Mouse (Mus musculus) intestine, embryonic 15.5 days (tissue): ENCODE measurements at regions not wholly inside any gene's neighbourhood (a gene's known extent, or its start where the extent isn't known, plus 50 kb on each side); places are given as distances from the start of the nearest gene placed in this dataset.

ENCODE experiments used
- ATAC-seq: fragments of 200-750 bp; cut with Nextera tagmentation; 2 replicates; pipeline ENCODE4 v1.8.0; 2017; ENCODE audit warnings: moderate TSS enrichment, moderate library complexity
- H3K27ac ChIP-seq: fragments of 300-500 bp; sonication (generic); 2 replicates; pipeline ENCODE4 v1.5.1; 2015; ENCODE audit warnings: mild to moderate bottlenecking, inconsistent platforms
- H3K27me3 ChIP-seq: fragments of 300-500 bp; sonication (generic); replicated peaks from 2 replicates; pipeline ENCODE4 v1.6.1; 2015; ENCODE audit warnings: inconsistent platforms
- H3K36me3 ChIP-seq: fragments of 300-500 bp; sonication (generic); 2 replicates; pipeline ENCODE4 v1.6.1; 2015; ENCODE audit warnings: inconsistent platforms
- H3K4me1 ChIP-seq: fragments of 300-500 bp; sonication (generic); replicated peaks from 2 replicates; pipeline ENCODE4 v1.6.1; 2015; ENCODE audit warnings: inconsistent platforms
- H3K4me2 ChIP-seq: fragments of 300-500 bp; sonication (generic); replicated peaks from 2 replicates; pipeline ENCODE4 v1.6.1; 2015; ENCODE audit warnings: mild to moderate bottlenecking, inconsistent platforms
- H3K4me3 ChIP-seq: fragments of 300-500 bp; sonication (generic); replicated peaks from 2 replicates; pipeline ENCODE4 v1.5.1; 2015; ENCODE audit warnings: inconsistent platforms
- H3K9ac ChIP-seq: fragments of 300-500 bp; sonication (generic); 2 replicates; pipeline ENCODE4 v1.6.1; 2015; ENCODE audit warnings: inconsistent platforms
- H3K9me3 ChIP-seq: fragments of 300-500 bp; sonication (generic); 2 replicates; pipeline ENCODE4 v1.6.1; 2016; ENCODE audit warnings: inconsistent platforms
- WGBS: fragments of 180-500 bp; shearing (Covaris S2); methylation state at CpG from one replicate; pipeline ENCODE4 v1.1.7; 2015; 5-methylcytosine and 5-hydroxymethylcytosine counted together

DNA sequence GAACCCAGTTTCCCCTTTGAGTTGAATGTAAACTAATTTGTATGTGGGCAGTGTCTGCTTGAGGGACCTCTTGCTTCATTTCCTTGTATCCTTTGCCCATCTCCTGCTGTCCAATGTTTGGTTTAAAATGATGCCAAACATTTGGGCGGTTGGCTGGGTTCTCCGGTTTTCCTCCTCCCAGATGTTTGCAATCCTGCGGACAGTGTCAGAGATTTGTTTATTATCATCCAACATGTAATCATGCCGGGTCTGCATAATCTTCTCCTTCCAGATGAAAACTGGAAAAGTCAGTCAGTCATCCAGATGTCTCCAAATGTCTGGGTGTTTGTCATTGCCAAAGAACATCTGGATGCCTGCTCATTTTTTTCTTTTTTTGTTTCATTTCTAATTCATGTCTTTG lies 323.0 kb downstream of the Lmx1a start:
- H3K9me3 ChIP-seq: no peaks in the 10 kb centered on the region
- H3K4me1 ChIP-seq: no peaks in the 10 kb centered on the region
- peak; percentile 45; the same call in 1 of the 2 replicates for ATAC-seq
- no peaks in the 10 kb centered on the region for H3K36me3 ChIP-seq
- no peaks in the 10 kb centered on the region for H3K27me3 ChIP-seq
- H3K4me2 ChIP-seq: no peak overlapping the region
- H3K4me3 ChIP-seq: no peak overlapping the region
- H3K9ac ChIP-seq: no peak overlapping the region
- WGBS: 48% methylated on average over 4 of the region's 4 CpGs
- no peak overlapping the region for H3K27ac ChIP-seq

DNA sequence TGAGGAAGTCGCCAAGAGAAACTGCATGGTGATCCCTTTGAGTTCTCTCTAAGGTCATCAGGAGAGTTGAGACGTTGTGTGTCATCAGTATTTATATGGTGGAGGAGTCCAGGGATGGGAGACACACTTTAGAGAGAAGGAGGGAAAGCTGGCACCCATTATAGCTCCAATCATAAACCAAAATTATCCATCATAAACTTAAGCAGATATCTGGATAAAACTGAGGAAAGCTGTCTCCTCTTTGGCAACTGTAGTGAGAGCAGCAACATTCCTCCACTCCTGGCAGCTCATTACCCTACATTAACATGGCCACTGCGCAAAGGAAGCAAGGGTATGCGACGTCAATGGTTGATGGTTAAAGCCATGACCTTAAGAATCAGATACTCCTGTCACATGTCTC lies 323.6 kb downstream of the Lmx1a start:
- Histone ChIP-seq H3K4me2 (no peak overlapping the region), H3K27me3 (no peaks in the 10 kb centered on the region), H3K27ac (no peak overlapping the region), H3K36me3 (no peaks in the 10 kb centered on the region), H3K9me3 (no peaks in the 10 kb centered on the region), H3K4me3 (no peak overlapping the region), H3K9ac (no peak overlapping the region), H3K4me1 (no peaks in the 10 kb centered on the region)
- 61% methylated on average over 5 of the region's 5 CpGs for WGBS
- ATAC-seq: no peak

DNA sequence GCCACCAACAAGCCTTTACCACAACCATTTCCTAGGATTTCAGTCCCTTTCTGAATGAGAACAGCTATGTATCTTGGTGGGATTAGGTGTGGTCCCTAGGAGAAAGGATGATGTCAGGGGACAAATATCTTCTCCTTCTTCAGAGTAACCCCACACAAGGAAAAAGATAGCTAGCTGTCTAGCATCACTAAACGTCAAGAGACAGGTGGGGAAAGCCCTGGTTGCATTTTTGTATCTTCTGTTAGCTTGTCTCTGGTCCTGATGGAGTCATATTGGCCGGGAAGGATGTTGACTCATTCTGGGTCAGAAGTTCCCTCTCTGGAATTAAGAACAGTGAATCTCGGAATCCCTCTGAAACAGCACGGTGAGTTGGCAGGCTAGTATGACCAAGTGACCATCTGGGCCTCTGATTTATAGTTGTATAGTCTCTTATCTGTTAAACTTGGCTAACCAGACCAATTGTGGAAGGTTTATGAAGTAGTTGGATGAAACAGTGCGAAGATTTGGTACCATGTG lies 327.4 kb downstream of the Lmx1a start:
- H3K27me3 ChIP-seq: no peaks in the 10 kb centered on the region
- H3K36me3 ChIP-seq: no peaks in the 10 kb centered on the region
- no peaks in the 10 kb centered on the region for H3K4me1 ChIP-seq
- 81% methylated on average over 5 of the region's 5 CpGs for WGBS
- no peak overlapping the region for H3K4me3 ChIP-seq
- H3K9me3 ChIP-seq: no peaks in the 10 kb centered on the region
- H3K27ac ChIP-seq: no peak overlapping the region
- no peak for ATAC-seq
- no peak overlapping the region for H3K9ac ChIP-seq
- H3K4me2 ChIP-seq: no peak overlapping the region

DNA sequence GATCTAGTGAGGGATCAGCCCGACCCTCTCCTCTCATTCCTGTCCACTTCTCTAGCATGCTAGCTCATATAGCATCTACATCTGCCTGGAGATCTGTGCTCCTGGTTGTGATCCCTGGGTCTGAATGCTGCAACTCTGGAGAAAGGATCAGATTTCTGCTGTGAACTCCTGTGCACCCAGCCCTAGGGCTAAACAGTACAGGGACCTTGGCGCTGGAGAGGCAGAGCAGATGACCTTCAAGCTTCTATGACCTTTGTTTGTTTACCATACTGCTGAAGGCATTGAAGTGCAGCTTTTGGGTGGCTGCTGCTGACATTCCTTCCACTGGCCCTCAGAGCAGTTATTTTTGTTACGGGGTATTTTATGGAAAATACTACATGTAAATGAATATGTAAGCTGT lies 337.4 kb downstream of the Lmx1a start:
- H3K9ac ChIP-seq: no peak overlapping the region
- WGBS: 53% methylated on average over 3 of the region's 3 CpGs
- H3K27ac ChIP-seq: no peak overlapping the region
- H3K9me3 ChIP-seq: no peaks in the 10 kb centered on the region
- H3K36me3 ChIP-seq: no peaks in the 10 kb centered on the region
- no peaks in the 10 kb centered on the region for H3K27me3 ChIP-seq
- no peak for ATAC-seq
- H3K4me1 ChIP-seq: no peaks in the 10 kb centered on the region
- no peak overlapping the region for H3K4me3 ChIP-seq
- no peak overlapping the region for H3K4me2 ChIP-seq

DNA sequence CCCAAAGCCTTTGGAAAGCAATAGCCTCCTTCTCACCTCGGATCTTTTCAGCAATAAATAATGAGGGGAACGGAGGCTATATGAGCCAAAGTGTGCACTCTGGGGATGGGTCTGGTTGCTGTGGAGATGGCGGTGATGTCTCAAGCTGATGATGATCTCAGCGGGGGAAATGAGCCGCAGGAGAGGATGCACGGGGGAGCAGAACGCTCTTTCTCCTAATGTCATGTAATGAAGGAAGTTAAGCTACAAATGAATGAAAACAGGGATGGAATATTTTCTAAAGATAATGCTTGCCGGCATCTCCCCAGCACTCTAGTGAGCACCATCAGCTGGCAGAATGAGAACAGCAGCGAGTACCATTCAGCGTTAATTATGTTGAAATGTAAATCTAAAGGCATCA lies 355.7 kb downstream of the Lmx1a start:
- H3K4me1 ChIP-seq: no peaks in the 10 kb centered on the region
- no peaks in the 10 kb centered on the region for H3K27me3 ChIP-seq
- H3K27ac ChIP-seq: no peak overlapping the region
- H3K4me2 ChIP-seq: no peak overlapping the region
- H3K36me3 ChIP-seq: no peaks in the 10 kb centered on the region
- no peak overlapping the region for H3K4me3 ChIP-seq
- ATAC-seq: no peak
- H3K9ac ChIP-seq: no peak overlapping the region
- H3K9me3 ChIP-seq: no peaks in the 10 kb centered on the region
- 73% methylated on average over 10 of the region's 10 CpGs for WGBS

DNA sequence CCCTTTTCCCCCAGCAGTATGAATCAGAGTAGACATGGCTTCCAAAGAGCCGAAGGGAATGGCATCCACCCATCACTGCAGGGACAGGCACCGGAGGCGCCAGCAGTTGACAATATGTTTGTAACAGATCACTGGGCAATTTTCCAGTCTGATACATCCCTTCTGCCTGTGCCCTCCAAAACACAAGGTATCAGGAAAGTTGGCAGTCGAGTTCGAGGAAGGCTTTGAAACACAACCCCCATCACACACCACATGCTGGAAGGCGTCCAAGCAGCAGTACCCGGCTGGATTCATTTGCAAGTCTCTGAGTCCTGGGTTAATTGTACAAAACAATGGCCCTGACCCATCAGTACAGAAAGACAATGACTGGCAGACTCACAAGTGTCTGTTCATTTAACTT lies 357.3 kb downstream of the Lmx1a start:
- H3K36me3 ChIP-seq: no peaks in the 10 kb centered on the region
- no peak overlapping the region for H3K27ac ChIP-seq
- no peak overlapping the region for H3K4me2 ChIP-seq
- no peak overlapping the region for H3K4me3 ChIP-seq
- no peaks in the 10 kb centered on the region for H3K4me1 ChIP-seq
- H3K27me3 ChIP-seq: no peaks in the 10 kb centered on the region
- 85% methylated on average over 7 of the region's 7 CpGs for WGBS
- H3K9ac ChIP-seq: no peak overlapping the region
- no peak for ATAC-seq
- no peaks in the 10 kb centered on the region for H3K9me3 ChIP-seq

DNA sequence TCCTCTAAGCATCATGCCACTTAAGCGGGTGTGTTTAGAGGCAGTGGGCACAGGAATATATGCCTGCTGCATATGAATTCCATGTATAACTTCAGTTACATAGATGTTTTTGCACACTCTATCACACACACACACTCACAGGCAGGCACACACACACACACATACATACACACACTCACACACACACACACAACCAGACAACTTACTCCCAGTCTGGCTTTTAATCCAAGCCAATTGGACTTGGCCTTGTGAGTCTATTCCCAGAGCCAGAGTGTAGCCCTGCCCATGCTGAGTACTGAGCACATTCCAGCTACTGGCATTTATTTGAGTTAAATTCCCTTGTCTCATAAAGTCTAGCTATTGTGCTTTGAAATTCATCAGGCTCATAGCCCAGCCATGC lies 357.7 kb downstream of the Lmx1a start:
- Histone ChIP-seq H3K4me3 (no peak overlapping the region), H3K4me1 (no peaks in the 10 kb centered on the region), H3K9me3 (no peaks in the 10 kb centered on the region), H3K9ac (no peak overlapping the region), H3K36me3 (no peaks in the 10 kb centered on the region), H3K4me2 (no peak overlapping the region), H3K27ac (no peak overlapping the region), H3K27me3 (no peaks in the 10 kb centered on the region)
- no peak for ATAC-seq
- WGBS: 88% methylated on average over 1 of the region's 1 CpGs

DNA sequence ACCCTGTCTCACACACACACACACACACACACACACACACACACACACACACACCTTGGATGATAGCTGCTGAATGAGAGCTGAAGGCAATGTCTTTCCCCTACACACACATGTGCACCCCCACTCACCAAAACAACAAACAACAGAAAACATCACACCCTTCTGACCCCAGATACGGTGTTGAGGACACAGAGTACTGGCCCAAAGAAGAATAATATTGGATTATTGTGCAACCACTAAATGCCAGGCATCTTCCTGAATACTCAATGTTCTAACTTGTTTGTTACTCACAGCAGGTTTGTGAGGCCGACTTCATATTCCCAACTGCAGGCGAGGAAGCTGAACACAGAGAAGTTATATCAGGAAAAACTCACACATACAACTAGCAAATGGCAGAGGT lies 360.9 kb downstream of the Lmx1a start:
- Histone ChIP-seq H3K4me1 (no peaks in the 10 kb centered on the region), H3K36me3 (no peaks in the 10 kb centered on the region), H3K27me3 (no peaks in the 10 kb centered on the region), H3K4me2 (no peak overlapping the region), H3K4me3 (no peak overlapping the region), H3K27ac (no peak overlapping the region), H3K9me3 (no peaks in the 10 kb centered on the region), H3K9ac (no peak overlapping the region)
- 84% methylated on average over 3 of the region's 3 CpGs for WGBS
- ATAC-seq: no peak

DNA sequence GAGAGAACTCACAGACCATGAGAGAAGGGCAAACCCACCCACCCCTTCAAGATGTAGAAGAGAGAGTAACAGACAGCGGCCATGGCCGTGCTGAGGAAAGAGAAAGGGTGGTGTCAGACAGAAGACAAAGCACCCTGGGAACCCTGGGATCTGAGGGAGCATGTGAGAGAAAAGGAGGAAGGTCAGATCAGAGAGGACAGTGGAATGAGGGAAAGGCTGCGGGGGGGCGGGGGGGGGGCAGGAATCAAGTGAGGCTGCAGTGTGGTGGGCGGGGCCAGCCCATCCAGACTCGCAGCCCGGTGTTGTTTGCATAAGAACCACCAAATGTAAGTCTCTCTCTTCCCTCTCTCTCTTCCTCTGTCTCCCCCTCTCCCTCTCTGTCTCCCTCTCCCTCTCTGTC lies 367.4 kb downstream of the Lmx1a start:
- H3K36me3 ChIP-seq: no peaks in the 10 kb centered on the region
- H3K4me2 ChIP-seq: peak overlapping the region; percentile 40; the same call in 1 of the 2 replicates
- no peak overlapping the region for H3K27ac ChIP-seq
- H3K9ac ChIP-seq: no peak overlapping the region
- WGBS: 2% methylated on average over 7 of the region's 7 CpGs
- no peaks in the 10 kb centered on the region for H3K9me3 ChIP-seq
- H3K27me3 ChIP-seq: no peaks in the 10 kb centered on the region
- H3K4me3 ChIP-seq: no peak overlapping the region
- ATAC-seq: no peak
- no peaks in the 10 kb centered on the region for H3K4me1 ChIP-seq

DNA sequence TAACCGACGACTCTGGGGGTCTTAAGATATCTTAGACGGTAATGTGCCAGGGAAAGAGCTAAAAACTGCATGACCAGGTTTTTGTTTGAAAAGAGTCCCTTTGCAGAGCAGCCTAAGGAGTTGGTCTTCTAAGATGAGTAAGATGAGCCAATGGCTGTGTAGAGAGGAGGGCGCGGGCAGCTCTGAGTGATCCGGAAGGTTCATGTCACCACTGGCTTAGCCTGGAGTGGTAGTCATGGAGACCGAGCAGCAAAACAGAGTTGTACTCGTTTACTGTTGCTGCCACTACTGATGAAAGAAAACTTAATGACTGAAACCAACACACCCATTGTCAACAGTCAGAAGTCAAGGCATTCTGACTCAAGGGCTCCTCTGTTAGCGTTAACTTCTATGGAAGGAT lies 368.4 kb downstream of the Lmx1a start:
- Histone ChIP-seq H3K4me3 (no peak overlapping the region), H3K9me3 (no peaks in the 10 kb centered on the region), H3K4me1 (no peaks in the 10 kb centered on the region), H3K9ac (no peak overlapping the region), H3K27ac (no peak overlapping the region), H3K36me3 (no peaks in the 10 kb centered on the region), H3K4me2 (no peak overlapping the region), H3K27me3 (no peaks in the 10 kb centered on the region)
- 81% methylated on average over 9 of the region's 9 CpGs for WGBS
- no peak for ATAC-seq

DNA sequence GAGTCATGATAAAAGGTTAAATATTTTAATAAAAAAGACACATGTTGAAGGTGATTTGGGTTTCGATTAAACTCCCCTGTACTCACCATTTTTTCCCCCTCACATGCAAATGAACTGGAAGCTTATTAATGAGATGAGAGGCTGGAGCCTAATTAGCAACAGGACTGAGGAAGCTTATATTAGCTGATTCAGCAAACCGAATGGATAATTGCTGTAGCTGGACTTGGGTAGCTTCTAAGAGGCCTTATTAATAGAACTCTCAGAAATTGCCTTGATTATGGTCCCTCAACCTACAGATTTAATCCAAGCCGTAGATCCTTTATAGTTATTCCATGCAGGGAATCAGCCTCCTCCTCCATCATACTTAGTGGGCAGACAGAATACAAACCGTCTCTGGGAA lies 369.7 kb downstream of the Lmx1a start:
- Histone ChIP-seq H3K9me3 (no peaks in the 10 kb centered on the region), H3K27me3 (no peaks in the 10 kb centered on the region), H3K4me2 (no peak overlapping the region), H3K27ac (no peak overlapping the region), H3K9ac (no peak overlapping the region), H3K4me1 (no peaks in the 10 kb centered on the region), H3K4me3 (no peak overlapping the region), H3K36me3 (no peaks in the 10 kb centered on the region)
- 84% methylated on average over 4 of the region's 4 CpGs for WGBS
- no peak for ATAC-seq

DNA sequence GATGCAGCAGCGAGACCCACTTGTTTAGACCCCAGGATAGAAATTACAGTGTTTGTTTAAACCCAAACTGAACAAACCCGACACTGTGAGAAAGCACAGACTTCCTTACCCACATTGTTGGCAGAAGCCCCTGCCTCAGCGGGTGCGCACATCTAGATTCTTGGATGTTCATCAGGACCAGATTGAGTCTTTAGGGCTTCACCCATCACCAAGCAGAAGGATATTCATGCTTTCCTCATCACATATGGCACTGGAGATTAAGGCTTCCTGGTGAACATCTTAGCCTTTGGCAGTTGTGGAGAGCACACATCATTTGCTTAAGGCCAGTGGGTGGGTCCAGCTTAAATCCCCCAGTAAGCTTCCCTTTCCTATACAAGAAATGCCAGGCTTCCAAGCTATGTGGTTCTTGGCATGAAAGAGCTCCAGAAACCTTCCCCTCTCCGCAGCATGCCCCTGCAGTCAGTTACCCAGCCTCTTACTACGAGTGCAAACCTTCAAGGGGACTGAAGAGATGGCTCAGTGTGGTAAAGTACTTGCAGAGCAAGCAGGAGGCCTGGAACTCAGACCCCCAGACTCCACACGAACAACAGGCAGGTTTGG lies 367.9 kb downstream of the Pbx1 start:
- Histone ChIP-seq H3K36me3 (no peaks in the 10 kb centered on the region), H3K27ac (no peak overlapping the region), H3K4me3 (no peak overlapping the region), H3K4me1 (no peaks in the 10 kb centered on the region), H3K9ac (no peak overlapping the region), H3K27me3 (no peaks in the 10 kb centered on the region), H3K9me3 (no peaks in the 10 kb centered on the region), H3K4me2 (no peak overlapping the region)
- ATAC-seq: no peak
- WGBS: 67% methylated on average over 7 of the region's 7 CpGs

DNA sequence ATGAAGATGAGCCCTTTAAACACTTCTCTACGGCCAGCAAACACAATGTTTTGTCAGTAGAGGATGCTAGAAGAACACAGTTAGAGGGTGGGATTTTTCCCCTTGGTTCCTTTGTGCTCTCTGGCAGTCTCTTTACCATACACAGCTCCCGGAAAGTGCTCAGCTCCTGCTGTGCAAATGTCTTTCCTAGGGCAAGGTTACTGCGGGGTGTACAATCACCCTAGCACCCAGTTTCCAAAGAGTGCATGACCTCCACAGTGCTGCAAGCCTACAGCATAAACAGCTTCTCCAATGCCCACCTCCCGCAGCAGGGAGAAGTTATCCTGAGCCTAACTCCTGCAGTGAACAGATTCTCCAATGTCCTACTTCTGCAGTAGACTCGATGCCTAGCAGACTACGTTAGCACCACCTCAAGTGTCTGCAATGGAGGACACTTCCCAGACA lies 366.4 kb downstream of the Pbx1 start:
- ATAC-seq: no peak
- Histone ChIP-seq H3K4me3 (no peak overlapping the region), H3K9ac (no peak overlapping the region), H3K4me1 (no peaks in the 10 kb centered on the region), H3K27me3 (no peaks in the 10 kb centered on the region), H3K9me3 (no peaks in the 10 kb centered on the region), H3K4me2 (no peak overlapping the region), H3K36me3 (no peaks in the 10 kb centered on the region), H3K27ac (no peak overlapping the region)
- 67% methylated on average over 6 of the region's 6 CpGs for WGBS
